Mouse (Mus musculus): Measurements from ENCODE around the gene Syvn1. TPM values are rescaled to one million over a fixed set of nuclear protein-coding genes. Genes with fewer than 3 reads are reported as not detected.
"Not testable (repeated sequence)": the region's sequence is repeated elsewhere in the genome, so short reads cannot be mapped to it uniquely, and the experiment has no call there.

The Syvn1 gene
- polyA plus RNA-seq, 1 experiment from 2014 or later: 30.0 TPM

DNA sequence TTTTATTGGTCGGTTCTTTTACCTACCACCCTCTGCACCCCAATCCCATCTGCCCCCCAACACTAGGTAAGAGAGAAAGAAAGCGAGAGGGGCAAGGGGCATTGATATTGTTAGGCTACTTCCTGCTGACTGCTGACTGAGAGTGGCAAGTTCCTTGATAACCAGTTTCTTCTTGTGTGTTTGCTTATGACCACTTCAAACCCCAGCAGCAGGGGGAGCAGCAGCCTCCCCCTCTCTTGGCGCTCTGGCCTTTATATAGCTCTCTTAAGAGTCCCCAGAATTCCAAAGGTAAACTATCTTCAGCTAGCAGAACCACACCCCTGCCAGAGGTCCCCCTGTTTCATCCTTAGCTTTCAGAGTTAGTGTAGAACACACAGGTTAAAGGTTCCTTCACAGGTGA is 26.1 kb upstream of the Syvn1 start:
- 56% methylated on average over 3 of the region's 3 CpGs for WGBS
- Histone ChIP-seq H3K4me3 (no peak overlapping the region), H3K36me3 (no peaks in the 10 kb centered on the region), H3K9ac (replicated peaks) (no peak overlapping the region), H3K9me3 (no peaks in the 10 kb centered on the region), H3K27ac (replicated peaks) (no peak overlapping the region), H3K4me2 (replicated peaks) (no peak overlapping the region), H3K4me1 (peaks cover 9% of the 10 kb centered on the region), H3K27me3 (peaks cover 28% of the 10 kb centered on the region)
- ATAC-seq (ENCODE audit: low FRiP score, low read depth): no peak

DNA sequence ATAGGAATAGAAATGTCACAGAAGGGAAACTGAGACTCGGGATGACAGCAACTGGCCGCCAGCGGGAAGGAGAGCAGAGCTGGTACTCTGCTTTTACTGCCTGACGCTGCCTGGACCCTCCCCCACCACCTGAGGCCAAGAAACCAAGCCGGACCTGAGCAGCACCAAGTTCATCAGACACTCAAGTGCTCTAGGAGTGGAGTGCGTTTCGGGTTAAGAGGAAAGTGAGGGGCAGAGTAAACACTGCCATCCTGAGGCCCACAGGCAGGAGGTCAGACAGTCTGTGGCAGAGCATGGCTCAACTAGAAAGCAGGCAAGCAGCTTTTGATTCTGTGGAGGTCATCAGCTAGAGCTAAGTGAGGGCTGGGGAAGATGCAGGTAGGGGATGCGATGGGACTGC is 23.3 kb upstream of the Syvn1 start:
- no peak overlapping the region for H3K9ac ChIP-seq (replicated peaks)
- peaks cover 3% of the 10 kb centered on the region for H3K27me3 ChIP-seq
- H3K4me3 ChIP-seq: no peak overlapping the region
- ATAC-seq (ENCODE audit: low FRiP score, low read depth): no peak
- H3K9me3 ChIP-seq: no peaks in the 10 kb centered on the region
- no peaks in the 10 kb centered on the region for H3K4me1 ChIP-seq
- H3K4me2 ChIP-seq (replicated peaks): no peak overlapping the region
- H3K36me3 ChIP-seq: no peaks in the 10 kb centered on the region
- WGBS: 69% methylated on average over 8 of the region's 8 CpGs
- H3K27ac ChIP-seq (replicated peaks): no peak overlapping the region

DNA sequence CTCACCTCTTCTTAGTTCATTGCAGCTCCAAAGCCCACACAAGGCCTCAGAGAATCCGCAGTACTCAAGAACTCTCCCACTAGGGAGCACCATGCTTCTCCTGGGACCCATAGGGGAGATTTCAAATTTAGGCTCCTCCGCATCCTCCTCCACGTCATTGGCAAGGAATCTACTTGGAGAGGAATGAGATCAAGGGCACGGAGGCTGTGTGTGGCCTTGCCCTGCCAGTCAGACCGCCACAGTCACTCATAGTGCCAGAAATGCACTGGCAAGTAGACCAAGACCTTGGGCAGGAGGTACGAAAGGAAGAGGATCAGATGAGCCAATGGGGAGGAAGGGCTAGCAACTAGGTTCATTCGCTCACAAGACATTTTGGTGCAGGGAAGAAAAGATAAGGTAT is 22.4 kb upstream of the Syvn1 start:
- no peaks in the 10 kb centered on the region for H3K9me3 ChIP-seq
- no peak for ATAC-seq (ENCODE audit: low FRiP score, low read depth)
- H3K9ac ChIP-seq (replicated peaks): no peak overlapping the region
- WGBS: 87% methylated on average over 7 of the region's 7 CpGs
- H3K4me3 ChIP-seq: no peak overlapping the region
- H3K4me1 ChIP-seq: no peaks in the 10 kb centered on the region
- peaks cover 3% of the 10 kb centered on the region for H3K27me3 ChIP-seq
- no peak overlapping the region for H3K4me2 ChIP-seq (replicated peaks)
- no peak overlapping the region for H3K27ac ChIP-seq (replicated peaks)
- no peaks in the 10 kb centered on the region for H3K36me3 ChIP-seq

DNA sequence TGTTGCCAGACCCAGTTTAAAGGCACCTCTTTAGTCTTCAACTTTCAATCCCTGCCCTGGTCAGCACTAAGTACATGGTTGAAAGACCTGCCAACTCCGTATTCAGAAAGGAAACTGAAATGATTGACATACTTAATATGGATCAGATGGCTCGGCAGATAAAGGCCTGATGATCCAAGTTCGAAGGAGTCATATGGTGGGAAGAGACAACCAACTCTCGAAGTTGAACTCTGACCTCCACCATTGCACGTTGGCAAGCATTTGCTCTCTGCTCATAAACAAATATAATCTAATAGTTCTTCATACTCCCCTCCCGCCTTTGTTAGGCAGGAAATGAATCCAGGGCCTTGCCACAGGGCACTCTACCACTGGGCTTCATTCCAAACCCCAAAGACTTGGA is 17.4 kb upstream of the Syvn1 start:
- ATAC-seq (ENCODE audit: low FRiP score, low read depth): no peak
- no peaks in the 10 kb centered on the region for H3K4me1 ChIP-seq
- H3K4me3 ChIP-seq: no peak overlapping the region
- H3K9ac ChIP-seq (replicated peaks): no peak overlapping the region
- H3K27me3 ChIP-seq: 0 out of 2 replicates have a peak, but pooled peaks cover 3% of the 10 kb centered on the region
- no peak overlapping the region for H3K4me2 ChIP-seq (replicated peaks)
- H3K36me3 ChIP-seq: no peaks in the 10 kb centered on the region
- WGBS: 90% methylated on average over 6 of the region's 6 CpGs
- H3K9me3 ChIP-seq: no peaks in the 10 kb centered on the region
- no peak overlapping the region for H3K27ac ChIP-seq (replicated peaks)

DNA sequence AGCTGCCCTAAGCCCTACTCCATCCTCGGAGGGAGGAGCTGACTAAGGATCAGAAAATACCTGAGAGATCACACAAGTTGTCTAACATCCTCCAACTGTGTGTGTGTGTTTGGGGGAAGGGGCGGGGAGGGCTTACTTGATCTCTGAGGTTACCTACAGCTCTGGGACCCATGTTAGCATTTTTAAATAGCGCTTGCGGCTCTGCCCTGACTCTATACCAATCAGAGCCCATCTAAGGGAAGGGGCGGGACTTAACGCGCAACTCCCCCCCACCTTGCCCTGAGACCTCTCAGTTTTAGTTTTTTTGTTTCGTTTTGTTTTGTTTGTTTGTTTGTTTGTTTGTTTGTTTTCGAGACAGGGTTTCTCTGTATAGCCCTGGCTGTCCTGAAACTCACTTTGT is 16.9 kb upstream of the Syvn1 start:
- Histone ChIP-seq H3K36me3 (no peaks in the 10 kb centered on the region), H3K4me2 (replicated peaks) (no peak overlapping the region), H3K4me1 (no peaks in the 10 kb centered on the region), H3K27me3 (0 out of 2 replicates have a peak, but pooled peaks cover 3% of the 10 kb centered on the region), H3K4me3 (no peak overlapping the region), H3K9me3 (no peaks in the 10 kb centered on the region), H3K27ac (replicated peaks) (no peak overlapping the region), H3K9ac (replicated peaks) (no peak overlapping the region)
- 78% methylated on average over 9 of the region's 9 CpGs for WGBS
- no peak for ATAC-seq (ENCODE audit: low FRiP score, low read depth)

DNA sequence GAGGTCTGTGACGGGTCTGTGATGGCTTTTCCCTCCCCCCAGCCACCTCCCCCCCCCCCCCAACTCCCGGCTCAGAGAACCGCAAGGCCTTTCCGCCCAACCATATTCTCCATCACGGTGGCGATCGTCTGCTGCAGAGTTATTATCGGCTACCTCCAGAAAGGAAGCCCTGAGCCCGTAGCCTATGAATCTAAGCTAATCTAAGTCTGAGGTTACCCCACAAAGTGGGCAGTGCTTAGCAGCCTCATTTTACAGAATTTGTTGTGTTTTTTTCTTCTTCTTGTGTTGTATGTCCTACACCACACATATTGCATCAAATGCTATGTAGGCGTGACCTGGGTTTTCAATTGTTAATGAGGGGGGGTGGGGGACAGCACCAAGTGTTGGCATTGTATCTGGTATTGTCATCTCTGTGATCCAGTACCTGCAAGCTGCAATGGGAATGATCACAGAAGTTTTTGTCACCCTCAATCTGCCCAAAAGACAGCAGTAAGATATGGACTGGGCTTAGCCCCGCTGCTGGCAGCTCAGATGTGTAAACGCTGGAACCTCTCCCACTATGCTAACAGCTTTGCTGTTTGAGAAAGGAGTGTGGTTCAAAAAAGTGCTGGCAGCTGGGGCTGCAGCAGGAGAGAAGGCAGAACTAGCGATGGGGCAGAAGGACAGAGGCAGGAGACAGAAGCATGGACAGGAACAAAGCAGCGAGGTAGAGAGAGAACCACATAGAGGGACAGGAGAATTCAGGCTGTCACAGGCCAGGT is 15.7 kb upstream of the Syvn1 start:
- Histone ChIP-seq H3K4me2 (replicated peaks) (no peak overlapping the region), H3K9me3 (no peaks in the 10 kb centered on the region), H3K27me3 (0 out of 2 replicates have a peak, but pooled peaks cover 3% of the 10 kb centered on the region), H3K4me1 (no peaks in the 10 kb centered on the region), H3K9ac (replicated peaks) (no peak overlapping the region), H3K36me3 (no peaks in the 10 kb centered on the region), H3K27ac (replicated peaks) (no peak overlapping the region), H3K4me3 (no peak overlapping the region)
- WGBS: 73% methylated on average over 14 of the region's 14 CpGs
- no peak for ATAC-seq (ENCODE audit: low FRiP score, low read depth)

DNA sequence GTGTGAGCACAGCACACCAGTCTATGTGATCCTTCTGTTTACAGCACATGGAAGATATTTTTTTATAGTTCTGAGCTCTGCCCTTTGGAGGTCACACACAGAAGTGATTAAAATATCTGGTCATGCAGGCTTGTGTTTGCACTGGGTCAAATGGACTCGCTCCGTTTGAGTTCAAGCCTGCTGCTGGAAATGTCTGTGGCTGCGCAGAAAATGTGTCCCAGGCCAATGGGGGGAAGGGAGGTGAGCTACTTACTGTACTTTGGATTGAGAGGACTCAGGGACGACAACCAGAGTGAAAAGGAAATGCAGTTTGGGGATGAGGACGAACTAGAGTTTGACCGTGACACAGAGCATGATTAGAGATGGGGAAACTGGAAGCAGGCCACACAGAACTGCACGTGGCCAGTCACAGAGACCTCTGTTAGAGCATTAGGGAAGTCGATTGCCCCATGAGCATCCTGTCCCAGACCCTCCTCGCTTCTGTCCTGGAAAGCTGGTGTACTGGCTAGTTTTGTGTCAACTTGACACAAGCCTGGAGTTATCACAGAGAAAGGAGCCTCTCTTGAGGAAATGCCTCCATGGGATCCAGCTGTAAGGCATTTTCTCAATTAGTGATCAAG is 10.3 kb upstream of the Syvn1 start:
- Histone ChIP-seq H3K9me3 (no peaks in the 10 kb centered on the region), H3K27ac (replicated peaks) (no peak overlapping the region)
- ATAC-seq (ENCODE audit: low FRiP score, low read depth): no peak

DNA sequence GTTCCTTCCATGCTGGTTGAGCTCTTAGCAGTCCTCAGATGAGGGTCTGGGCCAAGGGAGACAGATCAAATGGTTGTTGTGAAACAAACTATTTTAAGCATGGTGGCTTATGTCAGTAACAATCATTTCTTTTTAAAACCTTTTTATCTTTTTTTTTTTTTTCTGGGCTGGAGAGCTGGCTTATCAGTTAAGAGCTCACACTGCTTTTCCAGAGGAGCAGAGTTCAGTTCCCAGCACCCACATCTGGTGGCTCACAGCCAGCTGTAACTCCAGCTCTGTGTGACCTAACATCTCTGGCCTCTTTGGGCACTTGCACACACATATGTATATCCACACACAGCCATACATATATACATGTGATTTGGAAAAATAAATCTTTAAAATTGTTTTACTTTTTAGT is 8.7 kb upstream of the Syvn1 start:
- H3K27ac ChIP-seq (replicated peaks): no peak overlapping the region
- no peak for ATAC-seq (ENCODE audit: low FRiP score, low read depth)
- H3K4me1 ChIP-seq: no peaks in the 10 kb centered on the region
- H3K36me3 ChIP-seq: no peaks in the 10 kb centered on the region
- no peak overlapping the region for H3K4me2 ChIP-seq (replicated peaks)
- H3K9ac ChIP-seq (replicated peaks): no peak overlapping the region
- H3K9me3 ChIP-seq: no peaks in the 10 kb centered on the region
- no peaks in the 10 kb centered on the region for H3K27me3 ChIP-seq
- no peak overlapping the region for H3K4me3 ChIP-seq

More for the DNA sequence above, 10.3 kb upstream of the Syvn1 start:
- H3K4me2 ChIP-seq (replicated peaks): no peak overlapping the region
- no peak overlapping the region for H3K4me3 ChIP-seq
- no peaks in the 10 kb centered on the region for H3K36me3 ChIP-seq
- H3K4me1 ChIP-seq: no peaks in the 10 kb centered on the region
- 77% methylated on average over 9 of the region's 9 CpGs for whole genome bisulfite sequencing
- H3K9ac ChIP-seq (replicated peaks): no peak overlapping the region
- H3K27me3 ChIP-seq: no peaks in the 10 kb centered on the region

DNA sequence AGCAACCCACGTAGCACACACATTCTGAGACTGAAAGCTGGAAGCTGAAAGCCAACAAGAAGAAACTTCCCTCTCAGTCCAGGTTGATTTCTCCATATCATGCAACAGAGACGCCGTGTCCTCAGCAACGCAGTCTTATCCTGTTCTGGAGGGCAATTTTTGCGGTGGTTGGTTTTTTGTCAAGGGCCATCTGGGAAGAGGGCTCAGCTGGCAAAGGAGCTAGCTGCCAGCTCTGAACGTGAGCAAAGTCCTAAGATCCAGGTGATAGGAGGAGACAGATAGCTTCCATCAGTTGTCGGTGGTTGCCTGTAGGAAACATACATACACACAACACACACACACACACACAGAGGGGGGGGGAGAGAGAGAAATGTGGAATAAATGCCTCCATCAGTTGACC is 8.1 kb upstream of the Syvn1 start:
- Histone ChIP-seq H3K9me3 (no peaks in the 10 kb centered on the region), H3K4me1 (no peaks in the 10 kb centered on the region), H3K27ac (replicated peaks) (no peak overlapping the region), H3K36me3 (no peaks in the 10 kb centered on the region), H3K4me2 (replicated peaks) (no peak overlapping the region), H3K9ac (replicated peaks) (no peak overlapping the region), H3K4me3 (no peak overlapping the region), H3K27me3 (no peaks in the 10 kb centered on the region)
- 83% methylated on average over 7 of the region's 7 CpGs for WGBS
- no peak for ATAC-seq (ENCODE audit: low FRiP score, low read depth)

DNA sequence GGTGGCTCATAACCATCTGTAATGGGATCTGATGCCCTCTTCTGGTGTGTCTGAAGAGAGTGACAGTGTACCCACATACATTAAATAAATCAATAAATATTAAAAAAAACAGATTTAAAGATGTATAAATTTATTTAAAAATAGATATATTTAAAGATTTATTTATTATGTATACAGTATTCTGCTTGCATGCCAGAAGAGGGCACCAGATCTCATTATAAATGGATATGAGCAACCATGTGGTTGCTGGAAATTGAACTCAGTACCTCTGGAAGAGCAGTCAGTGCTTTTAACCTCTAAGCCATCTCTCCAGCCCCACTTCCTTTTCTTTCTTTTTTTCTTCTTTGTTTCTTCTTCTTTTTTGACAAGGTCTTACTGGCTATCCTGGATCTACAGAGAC is 6.4 kb upstream of the Syvn1 start:
- H3K27me3 ChIP-seq: no peaks in the 10 kb centered on the region
- no peak overlapping the region for H3K4me2 ChIP-seq (replicated peaks)
- H3K4me3 ChIP-seq: no peak overlapping the region
- no peaks in the 10 kb centered on the region for H3K9me3 ChIP-seq
- no peak overlapping the region for H3K9ac ChIP-seq (replicated peaks)
- no peak overlapping the region for H3K27ac ChIP-seq (replicated peaks)
- no peaks in the 10 kb centered on the region for H3K36me3 ChIP-seq
- no peak for ATAC-seq (ENCODE audit: low FRiP score, low read depth)
- H3K4me1 ChIP-seq: peaks cover under 1% of the 10 kb centered on the region; the same call in 1 of the 2 replicates

DNA sequence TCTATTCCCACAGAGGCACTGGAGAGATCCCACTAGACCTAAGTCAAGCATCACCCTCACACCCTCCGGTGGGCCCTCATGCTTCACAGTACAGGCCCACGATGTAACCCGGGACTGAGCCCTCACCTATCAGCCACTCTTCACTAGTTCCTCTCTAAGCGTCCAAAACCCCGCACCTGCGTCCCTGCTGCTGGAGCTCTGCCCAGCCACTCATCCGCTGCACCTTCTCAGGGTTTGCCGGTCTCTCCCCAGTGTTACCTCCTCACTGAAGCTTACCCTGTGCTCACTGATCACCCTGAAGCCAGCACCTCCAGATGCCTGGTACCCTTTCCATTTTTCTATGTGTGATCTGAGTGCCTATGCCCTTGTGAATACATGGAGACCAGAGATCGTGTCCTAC is 4.1 kb upstream of the Syvn1 start:
- H3K9me3 ChIP-seq: no peaks in the 10 kb centered on the region
- H3K36me3 ChIP-seq: no peaks in the 10 kb centered on the region
- 82% methylated on average over 9 of the region's 9 CpGs for WGBS
- no peak overlapping the region for H3K4me3 ChIP-seq
- no peaks in the 10 kb centered on the region for H3K27me3 ChIP-seq
- no peak for ATAC-seq (ENCODE audit: low FRiP score, low read depth)
- H3K4me1 ChIP-seq: peaks cover 10% of the 10 kb centered on the region
- no peak overlapping the region for H3K9ac ChIP-seq (replicated peaks)
- no peak overlapping the region for H3K4me2 ChIP-seq (replicated peaks)
- H3K27ac ChIP-seq (replicated peaks): no peak overlapping the region

DNA sequence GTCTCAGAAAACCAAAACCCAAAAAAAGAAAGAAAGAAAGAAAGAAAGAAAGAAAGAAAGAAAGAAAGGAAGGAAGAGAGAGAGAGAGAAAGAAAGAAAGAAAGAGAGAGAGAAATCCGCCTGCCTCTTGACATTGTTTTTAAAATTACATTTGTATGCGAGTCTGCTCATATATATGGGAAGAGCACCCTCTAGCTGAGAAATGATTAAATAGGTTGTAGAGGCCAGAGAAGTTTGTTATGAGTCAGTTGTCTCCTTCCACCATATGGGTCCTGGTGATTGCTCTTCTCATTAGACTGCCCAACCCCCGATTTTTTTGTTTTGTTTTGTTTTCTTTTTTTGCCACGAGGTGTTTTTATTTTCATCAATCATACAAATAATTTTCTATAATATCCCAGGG is 2.3 kb upstream of the Syvn1 start:
- peaks cover 21% of the 10 kb centered on the region for H3K4me1 ChIP-seq
- H3K4me3 ChIP-seq; H3K9me3 ChIP-seq; H3K27ac ChIP-seq (replicated peaks); H3K36me3 ChIP-seq; ATAC-seq (ENCODE audit: low FRiP score, low read depth); H3K4me2 ChIP-seq (replicated peaks); H3K27me3 ChIP-seq; H3K9ac ChIP-seq (replicated peaks): not testable (repeated sequence)
- 69% methylated on average over 4 of the region's 4 CpGs for WGBS
